ENCODE assay signal across 9 mouse cellular contexts in the genomic region with DNA sequence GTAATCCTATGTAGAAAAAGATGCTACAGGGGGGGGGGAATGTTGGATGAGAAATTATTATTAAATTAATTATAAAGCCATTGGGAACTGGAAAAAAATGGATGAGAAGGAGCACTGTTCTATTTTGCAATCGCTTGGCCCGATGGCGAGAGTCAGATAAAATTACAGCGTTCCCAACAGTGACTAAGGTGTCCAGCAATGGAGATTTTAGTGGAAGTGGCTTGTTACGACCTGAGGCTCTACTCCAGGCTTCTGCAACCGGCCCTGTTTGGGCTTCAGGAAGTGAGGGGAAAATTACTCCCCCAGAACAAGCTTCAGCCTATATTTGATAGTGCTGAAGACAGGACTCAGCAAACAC. TPM values are rescaled to one million over a fixed set of nuclear protein-coding genes. Genes with fewer than 3 reads are reported as not detected.
DNase-seq lines count a peak whose midpoint lies in the region; ATAC-seq and TF ChIP-seq lines count a peak whose summit lies in the region.
"Had no signal": no experiment of that assay in that cellular context is flagged by ENCODE, and none has a peak within 500 bp of the region (broad histone marks: within the 10 kb centered on the region; RNA-seq: fewer than 3 reads in every experiment).

No protein-coding gene starts in this region.

- H3K36me3 ChIP-seq in limb, embryonic 15.5 days = no peaks in the 10 kb centered on the region

- peak overlapping the region; percentile 61 for H3K9ac ChIP-seq in limb, embryonic 15.5 days

- ATAC-seq in limb, embryonic 15.5 days (ENCODE audit: insufficient number of reproducible peaks, low FRiP score, low TSS enrichment, low read depth) = no peak
- ATAC-seq in megakaryocyte-erythroid progenitor cell, adult 5-6 weeks (replicated peaks; ENCODE audit: low FRiP score, low TSS enrichment, poor library complexity, severe bottlenecking) = no peak; the same call in 1 of the 2 replicates

- no peaks in the 10 kb centered on the region for H3K27me3 ChIP-seq in limb, embryonic 15.5 days

- no peaks in the 10 kb centered on the region for H3K9me3 ChIP-seq in limb, embryonic 15.5 days

- H3K4me1 ChIP-seq in embryonic fibroblast, embryonic 13.5 days (ENCODE audit: control insufficient read depth, insufficient read depth, low read length) = no peaks in the 10 kb centered on the region
- peaks cover 8% of the 10 kb centered on the region; the same call in 1 of the 2 replicates for H3K4me1 ChIP-seq in limb, embryonic 15.5 days

- no peak for TF ChIP-seq POLR2A in embryonic fibroblast, embryonic 13.5 days (IDR thresholded peaks at IDR 0.05; ENCODE audit: low read depth, low read length)

- peak; percentile 66 for DNase-seq in gastrocnemius, adult 2 months
- no peak for DNase-seq in gastrocnemius, postnatal 4 days (ENCODE audit: low spot score in 2 of 2)
- peak; percentile 53 for DNase-seq in 3T3-L1 (ENCODE audit: low read depth, low spot score)
- DNase-seq in right cerebral cortex, postnatal 25 days = no peak
- no peak for DNase-seq in left cerebral cortex, postnatal 25 days (ENCODE audit: low spot score in 2 of 2)

- 5% methylated on average over 6 of the region's 6 CpGs for WGBS in limb, embryonic 15.5 days

- TF ChIP-seq CTCF in gastrocnemius, adult 2 months (IDR thresholded peaks at IDR 0.05) = no peak
- TF ChIP-seq CTCF in embryonic fibroblast, embryonic 13.5 days (IDR thresholded peaks at IDR 0.05; ENCODE audit: borderline replicate concordance, insufficient read depth, low read length) = no peak

- H3K4me2 ChIP-seq in limb, embryonic 15.5 days = peak overlapping the region; percentile 93

- peak overlapping the region; percentile 91 for H3K4me3 ChIP-seq in gastrocnemius, adult 2 months
- H3K4me3 ChIP-seq in embryonic fibroblast, embryonic 13.5 days (ENCODE audit: insufficient read depth, low read length) = peak overlapping the region; percentile 76
- H3K4me3 ChIP-seq in limb, embryonic 15.5 days = peak overlapping the region; percentile 76

- H3K27ac ChIP-seq in gastrocnemius, adult 2 months = peak overlapping the region; percentile 98
- H3K27ac ChIP-seq in embryonic fibroblast, embryonic 13.5 days (ENCODE audit: insufficient read depth, low read length) = peak overlapping the region; percentile 39
- H3K27ac ChIP-seq in limb, embryonic 15.5 days = peak overlapping the region; percentile 81

- intact Hi-C loops in gastrocnemius, adult 2 months (cut with DNase I) = loop anchor here (5.0 kb wide), 3 partner anchors 91 to 224 kb away; no protein-coding TSS in a partner anchor
- intact Hi-C loops in left cerebral cortex, postnatal 25 days (cut with DNase I) = loop anchor here (5.0 kb wide), 1 partner anchor 91 kb away; no protein-coding TSS in a partner anchor

RNA-seq across cellular contexts. Expression of a gene that starts 0.8 kb away (rescaled TPM):
- total RNA-seq in gastrocnemius, adult 2 months (2021) = 10 to 100 TPM; 43.7 to 55.9 TPM
- 10 to 100 TPM; 22.3 to 29.5 TPM for total RNA-seq in gastrocnemius, postnatal 4 days (2021)
- 16.0 and 16.2 TPM in 2 replicates for polyA plus RNA-seq in embryonic fibroblast, embryonic 13.5 days (2011; ENCODE audit: insufficient read length, low read depth, missing spikeins)
- polyA plus RNA-seq in limb, embryonic 15.5 days (2015; fragmentation: Nextera tagmentation; extraction: Ambion mirVana) = 25.7 and 26.0 TPM in 2 replicates
- total RNA-seq in megakaryocyte-erythroid progenitor cell, adult 5-6 weeks (2014; fragmentation: Nextera tagmentation) = 8.6 and 10.7 TPM in 2 replicates
- 16.1 and 24.0 TPM in 2 replicates for total RNA-seq in megakaryocyte-erythroid progenitor cell, adult 5-6 weeks (2017)
- 10 to 100 TPM; 46.1 to 48.7 TPM for total RNA-seq in left cerebral cortex, postnatal 25 days (2021)

RNA-seq across cellular contexts. Expression of a gene that starts 42.1 kb away (rescaled TPM):
- total RNA-seq in gastrocnemius, adult 2 months (2021) = 1 to 10 TPM; 6.6 to 8.5 TPM
- total RNA-seq in gastrocnemius, postnatal 4 days (2021) = 10 to 100 TPM; 13.8 to 20.1 TPM
- 15.3 and 15.4 TPM in 2 replicates for polyA plus RNA-seq in embryonic fibroblast, embryonic 13.5 days (2011; ENCODE audit: insufficient read length, low read depth, missing spikeins)
- polyA plus RNA-seq in limb, embryonic 15.5 days (2015; fragmentation: Nextera tagmentation; extraction: Ambion mirVana) = 21.2 and 21.4 TPM in 2 replicates
- 7.2 and 14.8 TPM in 2 replicates for total RNA-seq in megakaryocyte-erythroid progenitor cell, adult 5-6 weeks (2014; fragmentation: Nextera tagmentation)
- total RNA-seq in megakaryocyte-erythroid progenitor cell, adult 5-6 weeks (2017) = 21.1 and 28.5 TPM in 2 replicates
- 10 to 100 TPM; 11.6 to 12.2 TPM for total RNA-seq in left cerebral cortex, postnatal 25 days (2021)

RNA-seq across cellular contexts. Expression of a gene that starts 51.3 kb away (rescaled TPM):
- not detected for total RNA-seq in gastrocnemius, adult 2 months (2021)
- total RNA-seq in gastrocnemius, postnatal 4 days (2021) = under 1 TPM; 0.29 to 0.59 TPM
- polyA plus RNA-seq in embryonic fibroblast, embryonic 13.5 days (2011; ENCODE audit: insufficient read length, low read depth, missing spikeins) = 0.39 TPM in 1 of 2 replicates, not detected in the other
- 0.79 and 0.96 TPM in 2 replicates for polyA plus RNA-seq in limb, embryonic 15.5 days (2015; fragmentation: Nextera tagmentation; extraction: Ambion mirVana)
- 0.82 TPM in 1 of 2 replicates, not detected in the other for total RNA-seq in megakaryocyte-erythroid progenitor cell, adult 5-6 weeks (2014; fragmentation: Nextera tagmentation)
- 0.65 TPM in 1 of 2 replicates, not detected in the other for total RNA-seq in megakaryocyte-erythroid progenitor cell, adult 5-6 weeks (2017)
- under 1 TPM; 0.55 to 0.83 TPM for total RNA-seq in left cerebral cortex, postnatal 25 days (2021)
- total RNA-seq: heart, postnatal 36 days had no signal

Comparison
In these comparisons a context has a peak if more than half of its experiments do, and no peak if none do; other contexts are left out.
1. DNase-seq: peak in gastrocnemius, adult 2 months (single experiment) and 3T3-L1 (single experiment); none in gastrocnemius, postnatal 4 days (0 of 2), right cerebral cortex, postnatal 25 days (single experiment) and left cerebral cortex, postnatal 25 days (0 of 2).
2. H3K27ac ChIP-seq: peak in every context shown above with its lines; median percentile 98 in gastrocnemius, adult 2 months; 81 in limb, embryonic 15.5 days; 39 in embryonic fibroblast, embryonic 13.5 days.
3. Peak in every context shown above with its lines, with median percentiles within 50 percentile points of each other: H3K4me3 ChIP-seq.